ENCODE assay signal across 9 mouse cellular contexts in the genomic region with DNA sequence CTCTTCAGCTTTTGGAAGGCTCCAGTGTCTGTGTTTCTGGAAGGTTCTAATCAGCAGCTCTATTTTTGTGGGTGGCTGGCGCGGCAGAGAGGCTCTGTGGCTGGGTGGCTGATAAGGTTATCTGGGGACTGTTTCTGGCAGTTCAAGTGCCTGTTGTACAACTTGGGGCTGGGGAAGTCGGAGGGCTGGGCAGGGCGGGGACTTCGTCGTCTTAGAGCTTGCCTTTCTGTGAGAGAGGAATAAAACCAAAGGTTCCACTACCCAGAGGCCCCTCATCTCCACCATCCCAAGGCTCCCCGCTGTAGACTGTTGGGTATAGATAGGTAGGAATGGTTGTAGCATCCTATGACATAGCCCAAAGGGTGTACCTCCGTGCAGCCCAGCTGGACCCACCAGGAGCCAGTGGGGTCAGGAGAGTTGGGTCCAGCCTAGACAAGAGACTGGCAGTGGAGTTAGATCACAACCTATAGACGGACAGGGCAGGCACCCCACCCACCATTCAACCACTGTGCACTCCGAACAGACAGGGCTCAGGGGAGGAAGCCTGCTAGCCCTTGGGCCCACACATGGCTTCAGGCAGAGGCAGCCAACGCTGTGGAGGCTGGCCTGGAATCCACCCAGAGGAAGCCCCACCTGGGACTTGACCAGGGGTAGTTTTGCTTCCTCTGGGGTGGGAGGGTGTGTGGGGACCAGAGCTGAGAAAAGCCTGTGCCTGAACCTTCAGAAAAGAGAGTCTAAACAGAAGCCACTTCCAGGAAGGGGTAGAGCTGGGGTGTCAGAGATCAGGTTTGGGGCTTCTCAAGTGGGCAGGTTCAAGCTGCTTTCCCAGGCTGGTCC.
DNase-seq lines count a peak whose midpoint lies in the region; ATAC-seq and TF ChIP-seq lines count a peak whose summit lies in the region.
"Had no signal": no experiment of that assay in that cellular context is flagged by ENCODE, and none has a peak within 500 bp of the region (broad histone marks: within the 10 kb centered on the region; RNA-seq: fewer than 3 reads in every experiment).

No protein-coding gene starts in this region.

- no peaks in the 10 kb centered on the region for H3K36me3 ChIP-seq in G1E (replicated peaks)
- H3K36me3 ChIP-seq in heart, embryonic 13.5 days = no peaks in the 10 kb centered on the region
- H3K36me3 ChIP-seq: limb, embryonic 15.5 days had no signal

- H3K9me3 ChIP-seq in G1E (replicated peaks) = no peaks in the 10 kb centered on the region
- no peaks in the 10 kb centered on the region for H3K9me3 ChIP-seq in heart, embryonic 13.5 days
- H3K9me3 ChIP-seq: limb, embryonic 15.5 days had no signal

- H3K4me1 ChIP-seq in G1E (ENCODE audit: insufficient read depth, low read depth, low read length) = peaks cover 90% of the 10 kb centered on the region
- H3K4me1 ChIP-seq in heart, embryonic 13.5 days = peaks cover 74% of the 10 kb centered on the region
- no peaks in the 10 kb centered on the region for H3K4me1 ChIP-seq in cerebellum, adult 2 months (ENCODE audit: control insufficient read depth, insufficient read depth, low read length)

- TF ChIP-seq POLR2A in cerebellum, adult 2 months (IDR thresholded peaks at IDR 0.05; ENCODE audit: borderline replicate concordance, insufficient read depth, low read length) = no peak

- ATAC-seq in G1E (ENCODE audit: extremely low read depth, insufficient number of reproducible peaks, low FRiP score, poor library complexity, severe bottlenecking) = peak; percentile 86
- ATAC-seq in heart, embryonic 13.5 days (ENCODE audit: extremely low read depth, insufficient number of reproducible peaks, low FRiP score, low TSS enrichment) = peak; percentile 56; the same call in 1 of the 2 replicates
- peak; percentile 70 for ATAC-seq in megakaryocyte progenitor cell, adult 5-6 weeks (replicated peaks; ENCODE audit: poor library complexity)

- H3K27ac ChIP-seq in heart, embryonic 13.5 days (replicated peaks) = peak overlapping the region; percentile 96
- H3K27ac ChIP-seq in cerebellum, adult 2 months (ENCODE audit: insufficient read depth, low read length) = no peak overlapping the region
- H3K27ac ChIP-seq: limb, embryonic 15.5 days had no signal

- peak overlapping the region; percentile 67; the same call in 1 of the 2 replicates for H3K4me3 ChIP-seq in G1E (ENCODE audit: low read depth, low read length)
- H3K4me3 ChIP-seq in heart, embryonic 13.5 days = 0 out of 2 replicates have a peak overlapping the region, but pooled peaks have one; percentile 1
- no peak overlapping the region for H3K4me3 ChIP-seq in cerebellum, adult 2 months (replicated peaks; ENCODE audit: insufficient read depth, low read depth, low read length)
- H3K4me3 ChIP-seq: limb, embryonic 15.5 days had no signal

- peaks cover 8% of the 10 kb centered on the region for H3K27me3 ChIP-seq in G1E (ENCODE audit: insufficient read depth, low read length)
- H3K27me3 ChIP-seq in heart, embryonic 13.5 days (replicated peaks) = no peaks in the 10 kb centered on the region
- no peaks in the 10 kb centered on the region for H3K27me3 ChIP-seq in cerebellum, adult 2 months (ENCODE audit: control insufficient read depth, insufficient read depth, low read length)
- H3K27me3 ChIP-seq: limb, embryonic 15.5 days had no signal

- WGBS in heart, embryonic 13.5 days = 15% methylated on average over 11 of the region's 11 CpGs
- 84% methylated on average over 11 of the region's 11 CpGs for WGBS in cerebellum, adult 2 months

- peak overlapping the region; percentile 55 for H3K9ac ChIP-seq in heart, embryonic 13.5 days
- H3K9ac ChIP-seq: limb, embryonic 15.5 days had no signal

- DNase-seq in B cell, adult 2 months = peak; percentile 42 to 44
- DNase-seq in G1E (ENCODE audit: low spot score) = peak; percentile 71
- DNase-seq in cerebellum, adult 9-10 months = no peak
- no peak for DNase-seq in adrenal gland, postnatal 36 days
- DNase-seq in cerebellum, adult 2 months = no peak
- DNase-seq: cerebellum, adult 18-20 months had no signal

- no peak for TF ChIP-seq CTCF in G1E (IDR thresholded peaks at IDR 0.05; ENCODE audit: low read depth, low read length)
- no peak for TF ChIP-seq CTCF in cerebellum, adult 2 months (IDR thresholded peaks at IDR 0.05; ENCODE audit: borderline replicate concordance, insufficient read depth, low read depth, low read length)

- H3K4me2 ChIP-seq in heart, embryonic 13.5 days = peak overlapping the region; percentile 56
- H3K4me2 ChIP-seq: limb, embryonic 15.5 days had no signal

Comparison
In these comparisons a context has a peak if more than half of its experiments do, and no peak if none do; other contexts are left out.
1. DNase-seq: peak in B cell, adult 2 months (2 of 2) and G1E (single experiment); none in cerebellum, adult 9-10 months (single experiment), adrenal gland, postnatal 36 days (0 of 2) and cerebellum, adult 2 months (0 of 2).
2. Peak in every context shown above with its lines, with median percentiles within 50 percentile points of each other: ATAC-seq.